Comparison of ENCODE assay signal across 8 mouse cellular contexts in the genomic region with DNA sequence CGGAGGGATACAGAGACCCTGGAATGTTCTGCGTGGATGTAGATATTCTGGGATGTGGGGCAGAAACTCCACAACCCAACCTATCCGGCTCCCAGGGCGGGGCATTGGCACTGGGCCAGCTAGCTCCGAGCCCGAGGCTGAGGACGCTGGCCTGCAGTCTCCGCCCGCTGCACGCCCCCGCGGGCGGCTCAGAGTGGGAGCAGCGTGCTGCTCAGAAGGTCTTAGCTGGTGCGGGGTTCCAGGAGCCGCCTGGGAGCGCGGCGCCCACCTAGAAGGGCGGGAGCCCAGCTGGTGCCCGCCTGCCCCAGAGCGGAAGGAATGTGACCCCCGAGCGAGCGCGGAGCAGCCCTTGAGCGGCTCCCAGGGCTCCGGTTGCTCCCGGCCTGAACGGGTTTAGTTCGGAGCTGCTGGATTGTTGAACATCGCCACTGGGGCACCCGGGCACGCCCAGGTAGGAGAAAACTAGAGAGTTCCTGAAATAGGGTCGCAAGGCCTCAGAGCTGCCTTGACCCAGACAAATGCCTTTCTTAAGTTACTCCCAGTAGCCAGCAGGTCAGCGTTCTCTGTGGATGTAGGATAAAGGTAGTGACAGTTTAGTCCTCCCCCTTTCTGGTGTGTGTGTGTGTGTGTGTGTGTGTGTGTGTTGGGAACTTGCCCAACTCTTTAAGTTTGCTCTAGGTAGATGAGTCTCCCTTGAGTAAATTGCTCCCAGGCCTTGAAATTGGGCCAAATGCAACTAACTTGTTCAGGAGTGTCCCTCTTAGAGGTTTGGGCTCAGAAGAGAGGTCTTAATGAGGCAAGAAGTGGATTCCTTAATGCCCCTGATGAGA. TPM values are rescaled to one million over a fixed set of nuclear protein-coding genes. Genes with fewer than 3 reads are reported as not detected.
DNase-seq lines count a peak whose midpoint lies in the region; ATAC-seq and TF ChIP-seq lines count a peak whose summit lies in the region.

No protein-coding gene starts in this region.

- H3K4me1 ChIP-seq in forebrain, embryonic 11.5 days (replicated peaks; ENCODE audit: control insufficient read depth, insufficient read depth, low read length), result no peaks in the 10 kb centered on the region; the same call in 1 of the 2 replicates
- H3K4me1 ChIP-seq in heart, embryonic 15.5 days (replicated peaks), result peaks cover 28% of the 10 kb centered on the region
- H3K4me1 ChIP-seq in liver, embryonic 14.5 days (replicated peaks; ENCODE audit: control insufficient read depth in 2 of 2, insufficient read depth in 2 of 2, low read length in 1 of 2), result peaks cover 0 to 19% of the 10 kb centered on the region in 2 experiments; a peak in 3 of 4 replicates
- peaks cover 11% of the 10 kb centered on the region for H3K4me1 ChIP-seq in neural tube, embryonic 15.5 days

- H3K4me2 ChIP-seq in forebrain, embryonic 11.5 days (ENCODE audit: low read depth, low read length, severe bottlenecking), result peak overlapping the region; percentile 81
- peak overlapping the region; percentile 88 for H3K4me2 ChIP-seq in heart, embryonic 15.5 days
- peak overlapping the region; percentile 53 for H3K4me2 ChIP-seq in liver, embryonic 14.5 days (ENCODE audit: low read depth)
- H3K4me2 ChIP-seq in neural tube, embryonic 15.5 days, result peak overlapping the region; percentile 87

- peak overlapping the region; percentile 61 for H3K9ac ChIP-seq in forebrain, embryonic 11.5 days (ENCODE audit: low read length)
- H3K9ac ChIP-seq in heart, embryonic 15.5 days, result peak overlapping the region; percentile 75
- H3K9ac ChIP-seq in liver, embryonic 14.5 days (replicated peaks), result 0 out of 2 replicates have a peak overlapping the region, but pooled peaks have one; percentile 1
- H3K9ac ChIP-seq in neural tube, embryonic 15.5 days (replicated peaks), result peak overlapping the region; percentile 51

- peak; percentile 83 for ATAC-seq in forebrain, embryonic 11.5 days (replicated peaks; ENCODE audit: low FRiP score)
- ATAC-seq in heart, embryonic 15.5 days (replicated peaks; ENCODE audit: insufficient number of reproducible peaks, insufficient read depth, low FRiP score, low read depth), result peak; percentile 84
- ATAC-seq in liver, embryonic 14.5 days (ENCODE audit: insufficient read depth), result peak; percentile 44; the same call in 1 of the 2 replicates
- ATAC-seq in neural tube, embryonic 15.5 days (ENCODE audit: low FRiP score), result peak; percentile 74

- no peaks in the 10 kb centered on the region for H3K36me3 ChIP-seq in forebrain, embryonic 11.5 days (ENCODE audit: control insufficient read depth, insufficient read depth, low read length)
- no peaks in the 10 kb centered on the region for H3K36me3 ChIP-seq in heart, embryonic 15.5 days
- no peaks in the 10 kb centered on the region for H3K36me3 ChIP-seq in liver, embryonic 14.5 days (replicated peaks; ENCODE audit: control insufficient read depth, insufficient read depth, low read depth)
- no peaks in the 10 kb centered on the region for H3K36me3 ChIP-seq in neural tube, embryonic 15.5 days

- no peaks in the 10 kb centered on the region for H3K9me3 ChIP-seq in forebrain, embryonic 11.5 days (ENCODE audit: control insufficient read depth, low read length)
- H3K9me3 ChIP-seq in heart, embryonic 15.5 days (replicated peaks), result no peaks in the 10 kb centered on the region
- H3K9me3 ChIP-seq in liver, embryonic 14.5 days (ENCODE audit: control insufficient read depth, low read length), result no peaks in the 10 kb centered on the region
- no peaks in the 10 kb centered on the region for H3K9me3 ChIP-seq in neural tube, embryonic 15.5 days (replicated peaks)

- DNase-seq in ES-CJ7 (ENCODE audit: low read depth, low spot score), result peak; percentile 76
- DNase-seq in c-Kit-positive CD71-positive TER-119-positive erythroid progenitor cells, embryonic 14.5 days (ENCODE audit: low spot score), result peak; percentile 29
- peak; percentile 81 for DNase-seq in forebrain, embryonic 11.5 days (ENCODE audit: low spot score)
- peak; percentile 87 for DNase-seq in kidney, postnatal 25 days
- peak in 1 of 3 experiments; percentile 24 for DNase-seq in liver, embryonic 14.5 days (ENCODE audit: low read depth in 3 of 3, low spot score in 3 of 3)
- peak; percentile 95 for DNase-seq in testis, postnatal 10 days (ENCODE audit: low spot score)

- no peaks in the 10 kb centered on the region for H3K27me3 ChIP-seq in forebrain, embryonic 11.5 days (ENCODE audit: control insufficient read depth, insufficient read depth, low read length)
- H3K27me3 ChIP-seq in heart, embryonic 15.5 days, result no peaks in the 10 kb centered on the region
- H3K27me3 ChIP-seq in liver, embryonic 14.5 days (ENCODE audit: control insufficient read depth, insufficient read depth, low read length), result peaks cover 5% of the 10 kb centered on the region; the same call in 1 of the 2 replicates
- 0 out of 2 replicates have a peak, but pooled peaks cover 2% of the 10 kb centered on the region for H3K27me3 ChIP-seq in neural tube, embryonic 15.5 days (replicated peaks)

- 3% methylated on average over 36 of the region's 36 CpGs for WGBS in forebrain, embryonic 11.5 days
- under 1% methylated on average over 36 of the region's 36 CpGs for WGBS in heart, embryonic 15.5 days
- WGBS in liver, embryonic 14.5 days (ENCODE audit: insufficient replicate concordance), result 4% methylated on average over 36 of the region's 36 CpGs
- WGBS in neural tube, embryonic 15.5 days, result 4% methylated on average over 36 of the region's 36 CpGs

- no peak for TF ChIP-seq CTCF in liver, embryonic 14.5 days (IDR thresholded peaks at IDR 0.05; ENCODE audit: low read depth)

- no peak overlapping the region for H3K27ac ChIP-seq in forebrain, embryonic 11.5 days (ENCODE audit: low read depth, low read length)
- H3K27ac ChIP-seq in heart, embryonic 15.5 days, result peak overlapping the region; percentile 58
- no peak overlapping the region for H3K27ac ChIP-seq in liver, embryonic 14.5 days
- H3K27ac ChIP-seq in neural tube, embryonic 15.5 days (replicated peaks), result no peak overlapping the region

- TF ChIP-seq EP300 in liver, embryonic 14.5 days (IDR thresholded peaks at IDR 0.05; ENCODE audit: low read depth), result no peak

- H3K4me3 ChIP-seq in forebrain, embryonic 11.5 days (ENCODE audit: low read depth, low read length), result peak overlapping the region; percentile 39
- peak overlapping the region; percentile 65 for H3K4me3 ChIP-seq in heart, embryonic 15.5 days
- H3K4me3 ChIP-seq in liver, embryonic 14.5 days (ENCODE audit: insufficient read depth in 1 of 2, low read depth in 2 of 2, low read length in 2 of 2), result peak overlapping the region; percentile 35 to 51
- H3K4me3 ChIP-seq in neural tube, embryonic 15.5 days (replicated peaks), result peak overlapping the region; percentile 45

RNA-seq across cellular contexts. Expression of a gene that starts 41.8 kb away (rescaled TPM):
- polyA plus RNA-seq in forebrain, embryonic 11.5 days (2014; fragmentation: Nextera tagmentation; extraction: Ambion mirVana), result 1.1 and 1.5 TPM in 2 replicates
- polyA plus RNA-seq in heart, embryonic 15.5 days (2015; fragmentation: Nextera tagmentation; extraction: Ambion mirVana), result 7.0 and 8.7 TPM in 2 replicates
- 2.7 and 2.9 TPM in 2 replicates for polyA plus RNA-seq in liver, embryonic 14.5 days (2012; rRNA removed)
- polyA plus RNA-seq in liver, embryonic 14.5 days (2014; fragmentation: Nextera tagmentation; extraction: Ambion mirVana), result 9.2 and 9.9 TPM in 2 replicates
- 0.77 and 3.4 TPM in 2 replicates for polyA plus RNA-seq in neural tube, embryonic 15.5 days (2015; fragmentation: Nextera tagmentation; extraction: Ambion mirVana)

RNA-seq across cellular contexts. Expression of a gene that starts 57.8 kb away (rescaled TPM):
- 0.93 and 0.99 TPM in 2 replicates for polyA plus RNA-seq in forebrain, embryonic 11.5 days (2014; fragmentation: Nextera tagmentation; extraction: Ambion mirVana)
- polyA plus RNA-seq in heart, embryonic 15.5 days (2015; fragmentation: Nextera tagmentation; extraction: Ambion mirVana), result 4.4 and 6.4 TPM in 2 replicates
- polyA plus RNA-seq in liver, embryonic 14.5 days (2012; rRNA removed), result 0.80 and 0.91 TPM in 2 replicates
- polyA plus RNA-seq in liver, embryonic 14.5 days (2014; fragmentation: Nextera tagmentation; extraction: Ambion mirVana), result 0.52 and 0.91 TPM in 2 replicates
- polyA plus RNA-seq in neural tube, embryonic 15.5 days (2015; fragmentation: Nextera tagmentation; extraction: Ambion mirVana), result 0.81 and 3.1 TPM in 2 replicates

Comparison
In these comparisons a context has a peak if more than half of its experiments do, and no peak if none do; other contexts are left out.
1. H3K9ac ChIP-seq: peak in every context shown above with its lines; median percentile 75 in heart, embryonic 15.5 days; 61 in forebrain, embryonic 11.5 days; 51 in neural tube, embryonic 15.5 days; 1 in liver, embryonic 14.5 days.